Mouse (Mus musculus) stomach, adult 2 months (tissue): ENCODE measurements around the gene Il15ra. TPM values are rescaled to one million over a fixed set of nuclear protein-coding genes. Genes with fewer than 3 reads are reported as not detected.

Experiments used
- polyA plus RNA-seq: library from polyadenylated mRNA; depleted of rRNA; stranded (reverse); fragments of >200 nt; gene quantifications from 2 replicates; pipeline ENCODE4 v1.2.3, GENCODE M21; 2012; rRNA removed

The Il15ra gene
- polyA plus RNA-seq = 6.4 and 8.4 TPM in 2 replicates

DNA sequence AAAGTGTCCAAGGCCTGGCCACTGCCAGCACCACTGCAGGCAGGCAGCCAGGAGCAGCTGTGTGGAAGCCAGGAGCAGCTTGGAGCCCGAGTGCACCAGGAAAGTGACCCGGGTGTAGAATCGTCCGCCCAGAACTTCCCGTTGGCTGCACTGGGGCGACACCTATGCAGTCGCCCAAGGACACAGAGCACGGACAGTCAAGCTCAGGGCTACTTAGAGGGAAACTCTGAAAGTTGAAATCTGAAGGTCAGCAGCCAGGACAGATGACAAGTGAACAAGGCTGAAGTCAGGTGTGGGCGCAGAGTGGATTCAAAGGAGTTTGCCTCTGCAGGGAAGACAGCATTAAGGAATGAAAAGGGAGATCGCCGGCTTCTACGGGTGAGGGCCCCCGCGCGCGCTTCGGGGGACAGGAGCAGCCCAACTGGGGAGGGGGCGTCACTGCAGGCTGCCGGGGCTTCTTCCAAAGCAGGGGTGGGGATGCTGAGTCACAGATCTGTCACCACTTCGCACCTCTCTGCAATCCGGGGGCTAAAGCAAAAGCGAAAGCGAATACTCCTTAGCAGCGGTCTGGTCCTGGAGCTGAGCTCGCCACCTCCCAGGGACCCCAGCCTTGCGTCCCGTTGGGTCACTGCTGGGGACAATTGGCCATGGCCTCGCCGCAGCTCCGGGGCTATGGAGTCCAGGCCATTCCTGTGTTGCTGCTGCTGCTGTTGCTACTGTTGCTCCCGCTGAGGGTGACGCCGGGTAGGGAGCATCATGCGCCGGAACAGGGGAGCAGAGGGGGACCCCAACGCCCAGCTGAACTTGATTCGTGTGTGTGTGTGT is at the start of gene Il15ra:
Gene Il15ra (plus strand): TSS at position 90 of the 825 bp plus-strand sequence.

GRCm38 (mm10) chr2:11777091-11778068 is 72.3 kb downstream of the Il15ra start, which contains the start of the genes Fbh1 and Ankrd16:
Gene Fbh1 (minus strand): TSS chr2:11777582.
Gene Ankrd16 (plus strand): TSS chr2:11777876.

Other genes starting within 250 kb of the Il15ra start
- gene Pfkfb3, start 151.2 kb upstream of the Il15ra start, polyA plus RNA-seq = 4.0 and 4.1 TPM in 2 replicates
- gene Rbm17, start 101.1 kb upstream of the Il15ra start, polyA plus RNA-seq = 6.4 and 7.6 TPM in 2 replicates
- not detected in 2 replicates for gene Gm17490, start 79.0 kb upstream of the Il15ra start, polyA plus RNA-seq
- 0.02 and 0.15 TPM in 2 replicates for gene Il2ra, start 62.5 kb upstream of the Il15ra start, polyA plus RNA-seq
- gene Fbh1, start 72.3 kb downstream of the Il15ra start, polyA plus RNA-seq = 11.0 and 15.3 TPM in 2 replicates
- 14.9 and 23.0 TPM in 2 replicates for gene Ankrd16, start 72.6 kb downstream of the Il15ra start, polyA plus RNA-seq